Mouse (Mus musculus) T-helper 2 cell (primary cell): ENCODE results near the gene Rsu1.

ENCODE experiments used
- in situ Hi-C: fragments of 300-600 bp; cut with MboI, MseI; formaldehyde crosslinking; loops from one replicate; pipeline ENCODE4 v1.15.1; 2025; ENCODE audit warnings: high pct_unique_total_duplicates

Rsu1 gene

GRCm38 (mm10) chr2:13271165-13271957, at the start of gene Rsu1:
Gene Rsu1, minus strand, starts transcription at chr2:13271415.
- in situ Hi-C loops, result no loop called here

GRCm38 (mm10) chr2:13303376-13303775, 32.2 kb upstream of the Rsu1 start:
- in situ Hi-C loops, result no loop called here

- in situ Hi-C loops, result loop anchor here (10.0 to 25.0 kb wide), 3 partner anchors 513 to 1426 kb away; no protein-coding TSS in a partner anchor
Observed at GRCm38 (mm10) chr2:13299031-13299430, 27.8 kb upstream of the Rsu1 start.

DNA sequence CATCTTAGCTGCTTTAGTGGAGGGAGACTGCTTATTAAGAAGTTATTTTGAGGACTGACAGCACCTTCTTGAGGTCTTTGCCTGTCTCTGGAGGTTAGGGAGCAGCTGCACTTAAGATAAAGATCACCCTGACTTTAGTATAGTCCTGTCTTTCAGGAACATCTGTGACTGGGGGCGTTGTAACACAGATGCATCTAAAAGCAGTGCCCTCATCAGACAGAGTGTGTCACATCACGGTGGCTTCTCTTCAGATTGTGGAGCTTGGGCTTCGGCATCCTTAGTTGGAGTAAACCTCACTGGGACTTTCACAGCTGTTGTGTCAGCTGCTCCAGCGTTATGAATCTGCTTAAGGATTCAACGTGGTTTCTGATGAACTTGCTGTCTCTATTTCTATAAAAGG, 26.5 kb upstream of the Rsu1 start:
- in situ Hi-C loops, result loop anchor here (10.0 to 25.0 kb wide), 3 partner anchors 515 to 1427 kb away; no protein-coding TSS in a partner anchor

GRCm38 (mm10) chr2:13290661-13291060, 19.4 kb upstream of the Rsu1 start:
- in situ Hi-C loops, result loop anchor here (10.0 to 25.0 kb wide), 3 partner anchors 522 to 1434 kb away; no protein-coding TSS in a partner anchor

- in situ Hi-C loops, result loop anchor here (10.0 to 25.0 kb wide), 3 partner anchors 522 to 1435 kb away; no protein-coding TSS in a partner anchor
Observed at GRCm38 (mm10) chr2:13290070-13290469, 18.9 kb upstream of the Rsu1 start.

DNA sequence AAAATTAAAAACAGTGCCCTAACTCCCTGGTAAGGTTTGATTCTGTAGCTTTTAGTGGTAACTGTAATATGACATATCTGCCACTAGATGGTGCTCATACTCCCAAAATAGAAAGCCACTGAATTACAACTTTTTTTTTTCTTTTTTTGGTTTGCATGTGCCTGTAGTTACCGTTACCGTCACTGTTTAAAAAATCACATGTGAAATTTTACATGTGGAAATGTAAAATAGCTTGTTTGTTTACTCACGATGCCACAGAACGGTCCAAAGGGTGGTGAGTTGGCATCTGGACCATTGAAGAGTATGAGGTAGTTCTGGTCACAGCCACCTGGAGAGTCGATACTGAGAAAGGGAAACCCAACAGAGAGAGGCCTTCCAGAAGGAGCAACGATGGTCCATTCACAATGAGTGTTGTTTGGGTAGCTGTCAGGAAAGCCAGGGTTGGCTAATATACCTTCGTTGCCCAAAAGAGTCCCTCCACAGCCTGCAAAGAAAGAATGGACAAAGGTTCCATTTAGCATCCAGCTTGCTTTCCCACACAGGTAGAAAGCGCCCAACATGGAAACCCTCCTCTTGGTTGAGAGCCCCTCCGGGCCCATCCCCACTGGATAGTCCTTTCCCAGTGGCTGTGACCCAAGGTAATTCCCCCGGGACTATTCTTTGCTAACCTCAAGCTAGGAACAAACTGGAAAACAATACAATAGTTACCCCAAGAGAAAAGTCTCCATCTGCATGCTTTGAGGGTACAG, 7.1 kb upstream of the Rsu1 start:
- in situ Hi-C loops, result loop anchor here (25.0 kb wide), 1 partner anchor 534 kb away; no protein-coding TSS in a partner anchor

DNA sequence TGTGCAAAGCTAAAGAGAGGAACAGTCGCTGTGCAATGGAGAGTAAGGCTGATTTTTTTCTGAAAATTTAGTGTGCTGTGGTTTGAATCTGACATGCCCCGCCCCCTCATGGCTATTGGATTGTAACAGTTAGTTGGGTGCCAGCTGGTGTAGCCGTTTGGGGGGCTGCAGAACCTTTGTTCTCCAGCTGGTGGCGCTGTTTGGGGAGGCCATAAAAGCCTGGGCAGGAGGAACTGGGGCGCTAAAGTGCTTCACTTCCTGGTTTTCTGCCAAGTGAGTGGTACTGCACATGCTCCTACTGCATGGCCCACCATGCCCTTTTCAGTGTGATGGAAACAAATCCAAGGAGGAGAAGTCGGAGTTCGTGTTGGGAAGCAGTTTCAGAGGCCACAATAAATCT, 4.7 kb upstream of the Rsu1 start:
- in situ Hi-C loops, result loop anchor here (25.0 kb wide), 1 partner anchor 536 kb away; no protein-coding TSS in a partner anchor

GRCm38 (mm10) chr2:13270736-13271135, 479 bp downstream of the Rsu1 start:
- in situ Hi-C loops, result no loop called here

DNA sequence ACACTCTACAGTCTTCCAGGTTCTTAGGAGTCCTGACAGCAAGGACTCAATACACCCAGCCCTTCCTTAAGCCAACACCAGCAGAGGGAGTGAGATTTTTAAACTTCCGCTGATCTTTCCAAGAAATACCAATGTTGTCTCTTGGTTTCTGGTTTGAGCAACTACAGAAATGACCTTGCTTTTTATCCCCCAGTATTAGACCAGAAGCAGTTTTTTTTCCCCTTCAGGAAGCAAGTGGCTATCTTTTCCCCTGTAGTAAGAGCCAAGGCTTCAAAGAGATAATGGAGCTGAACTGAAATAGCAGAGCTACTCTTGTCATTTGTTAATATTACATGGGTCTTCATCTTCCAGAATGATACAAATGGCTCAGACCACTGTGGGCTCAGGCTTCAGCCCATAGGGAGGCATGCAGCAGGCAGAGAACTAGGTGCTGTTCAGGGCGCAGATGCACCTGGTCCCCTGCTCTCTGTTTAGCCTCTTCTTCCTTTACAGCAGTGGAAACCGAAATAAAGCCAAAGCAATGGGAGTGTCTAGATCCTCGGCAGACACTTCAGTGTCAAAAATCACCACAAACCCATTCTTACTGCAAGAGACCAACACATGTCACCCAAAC, 2.4 kb downstream of the Rsu1 start:
- in situ Hi-C loops, result no loop called here

DNA sequence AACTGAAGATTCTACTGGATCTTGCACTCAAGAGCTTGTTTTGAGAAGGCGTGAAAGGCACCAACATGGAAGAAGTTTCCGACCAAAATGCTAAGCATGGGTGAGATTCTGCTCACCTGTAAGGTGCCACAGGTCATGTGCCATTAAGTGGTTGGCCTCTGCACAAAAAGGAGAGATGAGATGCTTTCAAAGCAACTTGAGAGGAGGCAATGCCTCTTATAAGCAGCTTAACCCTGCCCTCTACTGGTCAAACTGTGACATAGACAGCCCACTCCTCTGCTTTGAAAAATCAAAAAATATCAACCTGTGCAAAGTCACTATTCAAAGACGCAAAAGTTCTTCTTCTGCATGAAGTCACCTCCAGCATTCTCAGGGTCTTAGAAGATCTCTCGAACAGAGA, 6.3 kb downstream of the Rsu1 start:
- in situ Hi-C loops, result no loop called here

DNA sequence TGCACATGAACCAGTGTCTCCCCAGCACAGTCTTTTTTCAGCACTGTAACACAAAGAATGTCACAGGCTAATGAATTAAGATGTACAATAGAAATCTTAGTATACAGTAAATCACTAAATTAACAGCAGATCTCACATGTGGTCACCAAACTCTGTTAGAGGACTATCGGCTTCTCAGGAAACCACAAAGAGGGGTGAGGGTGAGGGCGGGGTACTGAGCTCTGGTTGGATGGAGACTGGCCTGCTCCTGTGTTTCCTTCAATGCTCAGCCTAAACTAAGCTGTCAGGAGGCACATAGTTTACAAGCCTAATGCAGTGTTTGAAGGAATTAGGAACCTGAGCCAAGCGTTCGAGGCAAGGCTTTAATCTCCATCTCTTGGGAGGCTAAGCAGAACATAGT, 8.1 kb downstream of the Rsu1 start:
- in situ Hi-C loops, result no loop called here

- in situ Hi-C loops, result loop anchor here (5.0 kb wide), 1 partner anchor 541 kb away; no protein-coding TSS in a partner anchor
Observed at GRCm38 (mm10) chr2:13258606-13259005, 12.6 kb downstream of the Rsu1 start.

GRCm38 (mm10) chr2:13240711-13241110, 30.5 kb downstream of the Rsu1 start:
- in situ Hi-C loops, result loop anchor here (25.0 kb wide), 1 partner anchor 778 kb away; no protein-coding TSS in a partner anchor

- in situ Hi-C loops, result loop anchor here (25.0 kb wide), 1 partner anchor 775 kb away; no protein-coding TSS in a partner anchor
Observed at GRCm38 (mm10) chr2:13237140-13237901, 33.9 kb downstream of the Rsu1 start.

- in situ Hi-C loops, result loop anchor here (25.0 kb wide), 1 partner anchor 773 kb away; no protein-coding TSS in a partner anchor
Observed at GRCm38 (mm10) chr2:13235696-13236095, 35.5 kb downstream of the Rsu1 start.

- in situ Hi-C loops, result loop anchor here (5.0 to 25.0 kb wide), 2 partner anchors 527 to 772 kb away; no protein-coding TSS in a partner anchor
Observed at GRCm38 (mm10) chr2:13234796-13235195, 36.4 kb downstream of the Rsu1 start.

DNA sequence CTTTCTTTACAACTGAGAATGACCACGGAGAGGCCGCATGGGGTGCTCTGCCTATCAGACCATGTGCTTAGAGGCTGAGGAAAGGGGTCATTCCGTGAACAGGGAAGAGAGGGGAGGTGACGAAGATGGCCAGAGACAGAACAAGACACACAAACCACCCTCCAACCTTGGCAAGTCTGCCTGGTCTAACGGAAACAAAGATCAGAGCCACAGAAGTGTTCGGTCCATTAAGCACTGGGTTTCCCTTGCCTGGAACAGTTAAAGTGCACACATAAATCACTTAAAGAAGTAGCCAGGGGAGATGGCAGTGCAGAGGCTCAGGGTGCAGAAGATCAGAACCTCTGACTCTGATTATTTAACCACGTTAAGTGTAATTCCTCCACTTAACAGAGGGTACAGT, 37.3 kb downstream of the Rsu1 start:
- in situ Hi-C loops, result loop anchor here (5.0 to 25.0 kb wide), 2 partner anchors 527 to 772 kb away; no protein-coding TSS in a partner anchor

DNA sequence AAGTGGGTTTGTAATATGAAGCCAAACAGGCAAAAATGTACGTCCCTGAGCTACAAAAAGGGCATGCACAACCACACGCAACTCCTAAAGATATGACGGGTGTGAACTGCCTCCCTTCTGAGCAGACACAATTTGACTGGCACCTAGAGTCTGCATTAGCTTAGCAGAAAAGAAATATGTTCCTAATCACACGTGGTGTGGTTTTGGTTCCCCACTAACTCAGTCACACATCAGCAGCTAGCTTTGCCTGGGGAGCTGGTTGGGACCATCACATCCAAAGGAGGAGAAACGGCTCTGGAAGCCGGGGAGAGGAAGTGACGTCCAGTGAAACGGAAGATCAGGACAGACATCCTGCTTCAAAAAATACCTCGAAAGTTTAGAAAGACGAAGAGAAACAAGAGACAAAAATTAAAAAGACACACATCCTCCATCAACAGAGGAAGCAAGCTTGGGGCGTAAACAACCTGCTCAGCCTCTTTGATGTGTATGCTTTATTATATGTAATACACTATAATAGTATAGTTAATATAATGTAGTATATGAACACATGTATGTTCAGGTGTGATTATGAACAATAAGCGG, 37.9 kb downstream of the Rsu1 start:
- in situ Hi-C loops, result loop anchor here (5.0 to 25.0 kb wide), 2 partner anchors 526 to 771 kb away; no protein-coding TSS in a partner anchor

GRCm38 (mm10) chr2:13232305-13232704, 38.9 kb downstream of the Rsu1 start:
- in situ Hi-C loops, result loop anchor here (5.0 to 25.0 kb wide), 2 partner anchors 525 to 770 kb away; no protein-coding TSS in a partner anchor
